Mouse (Mus musculus) forebrain, embryonic 12.5 days (tissue): Measurements from ENCODE around the gene Acad11. TPM values are rescaled to one million over a fixed set of nuclear protein-coding genes. Genes with fewer than 3 reads are reported as not detected.
A peak's percentile ranks its signal among the peaks of the same experiment; 100 is the strongest.

Experiments
- ATAC-seq: fragments of 200-750 bp; cut with Nextera tagmentation; 2 replicates; pipeline ENCODE4 v1.8.0; 2017; ENCODE audit warnings: moderate TSS enrichment; ENCODE audit not compliant: low FRiP score
- H3K27ac ChIP-seq: fragments of 300-500 bp; sonication (generic); 2 replicates; pipeline ENCODE4 v1.5.1; 2016; ENCODE audit warnings: mild to moderate bottlenecking
- H3K27me3 ChIP-seq: fragments of 300-500 bp; sonication (generic); 2 replicates; pipeline ENCODE4 v1.6.1; 2016; ENCODE audit warnings: mild to moderate bottlenecking
- H3K36me3 ChIP-seq: fragments of 300-500 bp; sonication (generic); replicated peaks from 2 replicates; pipeline ENCODE4 v1.6.1; 2016; ENCODE audit warnings: mild to moderate bottlenecking
- H3K4me1 ChIP-seq: fragments of 300-500 bp; sonication (generic); 2 replicates; pipeline ENCODE4 v1.6.1; 2016
- H3K4me2 ChIP-seq: fragments of 300-500 bp; sonication (generic); 2 replicates; pipeline ENCODE4 v1.6.1; 2016; ENCODE audit warnings: mild to moderate bottlenecking, moderate library complexity
- H3K4me3 ChIP-seq: fragments of 300-500 bp; sonication (generic); replicated peaks from 2 replicates; pipeline ENCODE4 v1.5.1; 2016; ENCODE audit warnings: mild to moderate bottlenecking
- H3K9ac ChIP-seq: fragments of 300-500 bp; sonication (generic); 2 replicates; pipeline ENCODE4 v1.6.1; 2016; ENCODE audit warnings: mild to moderate bottlenecking
- H3K9me3 ChIP-seq: fragments of 300-500 bp; sonication (generic); 2 replicates; pipeline ENCODE4 v1.6.1; 2016
- WGBS: fragments of 180-500 bp; shearing (Covaris S2); methylation state at CpG from one replicate; pipeline ENCODE4 v1.1.7; 2016; 5-methylcytosine and 5-hydroxymethylcytosine counted together
- polyA plus RNA-seq: library from polyadenylated mRNA; unstranded; fragments of >200 nt; fragmentation: Nextera tagmentation; extraction: Ambion mirVana; gene quantifications from 2 replicates; pipeline ENCODE4 v1.2.1, GENCODE M21; 2016

Gene Acad11
- polyA plus RNA-seq, 1 experiment from 2014 or later: 7.4 TPM

DNA sequence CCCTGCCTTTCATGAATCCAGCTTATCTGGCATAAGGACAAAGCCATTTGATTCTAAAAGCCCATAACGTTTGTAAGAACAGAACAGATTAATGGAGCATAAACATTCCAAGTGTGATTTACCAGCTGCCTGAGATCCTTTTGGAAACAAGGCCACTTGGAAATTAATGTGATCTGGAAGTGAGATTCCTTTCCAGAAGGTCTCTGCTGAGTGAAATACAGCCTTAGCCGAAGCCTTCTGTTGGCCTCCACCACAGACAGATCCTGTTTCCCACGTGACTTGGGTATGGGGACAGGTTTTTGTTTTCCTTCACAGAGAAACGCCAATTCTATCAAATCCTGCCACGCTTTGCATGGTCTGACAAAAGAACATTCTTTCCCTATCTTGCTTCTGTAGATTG, 60.4 kb downstream of the Acad11 start:
- H3K9me3 ChIP-seq: no peaks in the 10 kb centered on the region
- no peak overlapping the region for H3K4me3 ChIP-seq
- no peaks in the 10 kb centered on the region for H3K36me3 ChIP-seq
- H3K4me1 ChIP-seq: peaks cover 24% of the 10 kb centered on the region
- no peaks in the 10 kb centered on the region for H3K27me3 ChIP-seq
- H3K27ac ChIP-seq: no peak overlapping the region
- H3K9ac ChIP-seq: no peak overlapping the region
- no peak for ATAC-seq
- no peak overlapping the region for H3K4me2 ChIP-seq
- WGBS: 44% methylated on average over 5 of the region's 5 CpGs

DNA sequence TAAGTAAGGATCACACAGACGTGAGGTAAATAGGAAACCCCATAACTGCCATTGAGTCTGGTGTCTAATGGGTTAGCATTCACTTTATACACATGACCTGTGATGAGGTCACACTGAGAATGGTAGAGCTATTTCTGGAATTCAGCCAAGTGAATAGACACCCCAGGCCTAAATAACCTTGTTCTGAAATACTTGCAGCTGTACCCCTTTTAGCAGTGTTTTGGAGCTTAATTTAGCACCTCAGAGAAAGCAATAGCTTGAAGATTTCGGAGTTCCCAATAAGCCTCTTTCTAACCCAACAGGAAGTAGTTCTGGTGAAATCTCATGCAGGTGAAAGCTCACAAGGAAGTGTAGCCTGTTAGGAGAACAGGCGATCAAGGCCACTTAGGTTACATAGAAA, 63.7 kb downstream of the Acad11 start, which contains the start of gene Ackr4:
Ackr4 (minus strand) TSS at position 101 of the 400 bp plus-strand sequence.
- Histone ChIP-seq H3K36me3 (no peaks in the 10 kb centered on the region), H3K27ac (peak within 1 kb of the TSS; percentile 22; the same call in 1 of the 2 replicates), H3K4me3 (no peak within 1 kb of the TSS), H3K9me3 (no peaks in the 10 kb centered on the region), H3K27me3 (no peaks in the 10 kb centered on the region), H3K9ac (no peak within 1 kb of the TSS), H3K4me2 (no peak within 1 kb of the TSS), H3K4me1 (peaks cover 24% of the 10 kb centered on the region)
- no peak for ATAC-seq
- WGBS: 68% methylated on average over 3 of the region's 3 CpGs

DNA sequence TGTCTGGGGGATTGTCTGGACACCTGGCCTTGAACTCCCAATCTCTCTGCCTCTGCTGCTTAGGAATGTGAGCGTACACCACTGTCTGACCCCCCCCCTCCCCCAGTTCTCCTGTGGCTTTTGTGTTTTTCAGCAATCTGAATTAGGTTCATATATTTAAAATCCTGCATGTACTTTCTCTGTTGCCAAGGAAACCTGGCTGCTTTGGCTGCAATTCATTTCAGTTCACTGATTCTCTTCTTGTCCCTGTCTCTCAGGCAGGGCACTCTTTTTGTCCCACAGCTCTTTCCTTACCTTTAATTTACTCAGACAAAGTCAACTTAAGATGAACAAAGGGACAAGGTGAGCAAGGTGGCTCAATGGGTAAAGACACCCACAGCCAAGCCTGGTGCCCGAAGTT, 64.9 kb downstream of the Acad11 start:
- H3K9me3 ChIP-seq: no peaks in the 10 kb centered on the region
- H3K9ac ChIP-seq: no peak overlapping the region
- H3K27ac ChIP-seq: no peak overlapping the region
- peaks cover 24% of the 10 kb centered on the region for H3K4me1 ChIP-seq
- H3K27me3 ChIP-seq: no peaks in the 10 kb centered on the region
- ATAC-seq: peak; percentile 14; the same call in 1 of the 2 replicates
- H3K4me2 ChIP-seq: no peak overlapping the region
- H3K36me3 ChIP-seq: no peaks in the 10 kb centered on the region
- no peak overlapping the region for H3K4me3 ChIP-seq
- WGBS: 34% methylated on average over 2 of the region's 2 CpGs

DNA sequence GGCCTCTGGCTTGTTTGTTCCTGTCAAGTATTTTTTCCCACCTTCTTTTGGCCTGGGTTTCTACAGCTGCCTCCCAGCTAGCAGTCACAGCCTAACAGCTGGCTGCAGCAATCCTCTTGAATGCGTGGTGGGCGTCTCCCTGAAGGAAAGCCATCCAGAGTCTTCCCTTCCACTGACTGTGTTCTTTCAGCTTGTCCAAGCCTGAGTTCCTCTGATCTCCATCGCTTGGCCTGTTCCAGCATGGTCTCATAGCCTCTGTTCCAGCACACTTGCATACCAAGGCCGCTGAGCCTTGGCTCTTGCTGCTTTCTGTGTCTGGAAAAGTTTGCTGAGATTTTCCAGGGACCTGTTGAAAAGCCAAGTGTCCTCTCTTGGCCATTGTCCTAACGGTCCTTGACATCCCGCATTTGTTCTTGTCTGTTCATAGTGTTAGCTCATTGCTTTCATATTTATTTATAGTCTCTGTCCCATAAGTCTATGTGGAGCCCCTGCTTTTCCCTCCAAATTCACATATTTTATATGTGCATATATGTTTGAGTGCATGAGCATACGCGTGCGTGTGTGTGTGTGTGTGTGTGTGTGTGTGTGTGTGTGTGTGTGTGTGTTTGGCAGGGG, 67.1 kb downstream of the Acad11 start:
- ATAC-seq: no peak
- Histone ChIP-seq H3K9me3 (no peaks in the 10 kb centered on the region), H3K27me3 (no peaks in the 10 kb centered on the region), H3K27ac (no peak overlapping the region), H3K4me1 (peaks cover 9% of the 10 kb centered on the region), H3K36me3 (no peaks in the 10 kb centered on the region), H3K4me3 (no peak overlapping the region), H3K4me2 (no peak overlapping the region), H3K9ac (no peak overlapping the region)
- 90% methylated on average over 9 of the region's 9 CpGs for WGBS

DNA sequence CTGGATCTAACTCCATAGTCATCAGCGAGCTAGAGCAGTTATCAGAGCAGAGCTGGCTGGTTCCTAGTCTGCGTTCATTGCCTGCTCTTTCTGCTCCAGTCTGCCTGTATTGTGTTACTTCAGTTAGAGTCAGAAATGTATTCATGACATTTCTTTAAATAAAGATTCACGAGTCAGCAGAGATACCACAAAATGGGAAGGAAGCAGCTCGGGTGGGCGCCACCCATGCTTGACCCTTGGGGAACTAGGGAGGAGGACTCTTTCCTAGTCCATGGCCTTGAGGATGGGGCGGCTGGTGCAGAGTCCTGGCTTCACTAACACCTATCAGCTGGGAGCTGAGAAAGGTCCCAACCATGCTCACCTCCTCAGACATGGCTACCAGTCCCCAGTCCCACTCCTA, 77.2 kb downstream of the Acad11 start:
- no peak overlapping the region for H3K9ac ChIP-seq
- no peaks in the 10 kb centered on the region for H3K9me3 ChIP-seq
- no peak overlapping the region for H3K4me2 ChIP-seq
- H3K4me3 ChIP-seq: no peak overlapping the region
- H3K4me1 ChIP-seq: no peaks in the 10 kb centered on the region
- no peaks in the 10 kb centered on the region for H3K27me3 ChIP-seq
- H3K36me3 ChIP-seq: no peaks in the 10 kb centered on the region
- no peak overlapping the region for H3K27ac ChIP-seq
- no peak for ATAC-seq
- WGBS: 92% methylated on average over 6 of the region's 6 CpGs

DNA sequence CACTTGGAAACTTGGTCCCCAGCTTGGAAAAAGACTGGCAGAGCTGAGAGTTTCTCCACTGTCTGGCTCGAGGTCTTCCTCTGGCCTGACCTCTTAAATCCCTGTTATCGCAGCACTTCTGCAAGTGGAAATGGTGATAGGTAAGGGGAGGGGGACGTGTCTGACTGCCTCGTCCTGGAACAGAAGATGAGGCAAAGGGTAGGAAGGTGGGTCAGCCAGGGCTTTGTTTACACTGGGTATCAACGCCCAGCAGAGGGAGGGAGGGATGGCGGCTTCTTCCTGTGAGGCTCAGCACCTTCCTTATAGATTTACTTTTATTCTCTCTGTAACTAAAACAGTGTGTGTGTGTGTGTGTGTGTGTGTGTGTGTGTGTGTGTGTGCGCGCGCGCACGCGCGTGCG, 79.6 kb downstream of the Acad11 start:
- no peak overlapping the region for H3K4me2 ChIP-seq
- H3K27me3 ChIP-seq: no peaks in the 10 kb centered on the region
- H3K9ac ChIP-seq: no peak overlapping the region
- H3K4me1 ChIP-seq: no peaks in the 10 kb centered on the region
- no peak for ATAC-seq
- WGBS: 87% methylated on average over 14 of the region's 14 CpGs
- H3K4me3 ChIP-seq: no peak overlapping the region
- no peaks in the 10 kb centered on the region for H3K9me3 ChIP-seq
- no peak overlapping the region for H3K27ac ChIP-seq
- no peaks in the 10 kb centered on the region for H3K36me3 ChIP-seq

DNA sequence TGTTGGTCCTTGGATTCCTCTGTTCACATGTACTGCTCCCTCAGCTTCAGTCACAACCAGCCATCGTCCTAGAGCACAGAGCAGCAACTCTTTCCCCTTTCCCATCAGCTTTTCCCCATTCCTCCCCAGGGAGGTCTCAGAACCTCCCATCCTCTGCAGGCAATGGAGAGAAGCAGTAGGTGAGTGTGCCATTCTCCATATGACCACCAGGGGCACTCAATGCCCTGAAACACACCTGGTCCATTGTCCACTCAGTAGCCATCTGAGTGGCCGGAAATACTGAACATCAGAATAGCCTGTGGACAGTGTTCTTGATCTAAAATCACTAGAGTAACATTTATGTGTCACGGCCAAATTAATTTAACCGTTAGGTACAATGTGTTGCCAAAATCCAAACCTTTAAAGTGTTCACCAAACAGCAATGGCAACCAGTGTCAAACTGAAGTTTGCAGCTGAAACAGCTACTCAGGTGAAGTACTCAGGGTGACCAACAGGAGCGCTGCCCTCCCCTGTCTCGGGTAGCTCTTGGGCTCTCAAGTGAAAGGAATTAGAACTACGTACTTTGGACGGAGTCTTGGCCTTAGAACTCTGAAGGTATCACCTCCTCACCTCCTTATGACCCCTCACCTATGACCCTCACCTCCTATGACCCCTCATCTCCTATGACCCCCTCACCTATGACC, 81.3 kb downstream of the Acad11 start:
- Histone ChIP-seq H3K36me3 (no peaks in the 10 kb centered on the region), H3K4me1 (no peaks in the 10 kb centered on the region), H3K27me3 (no peaks in the 10 kb centered on the region), H3K9ac (no peak overlapping the region), H3K27ac (no peak overlapping the region), H3K4me2 (no peak overlapping the region), H3K4me3 (no peak overlapping the region), H3K9me3 (no peaks in the 10 kb centered on the region)
- WGBS: 81% methylated on average over 8 of the region's 8 CpGs
- no peak for ATAC-seq

DNA sequence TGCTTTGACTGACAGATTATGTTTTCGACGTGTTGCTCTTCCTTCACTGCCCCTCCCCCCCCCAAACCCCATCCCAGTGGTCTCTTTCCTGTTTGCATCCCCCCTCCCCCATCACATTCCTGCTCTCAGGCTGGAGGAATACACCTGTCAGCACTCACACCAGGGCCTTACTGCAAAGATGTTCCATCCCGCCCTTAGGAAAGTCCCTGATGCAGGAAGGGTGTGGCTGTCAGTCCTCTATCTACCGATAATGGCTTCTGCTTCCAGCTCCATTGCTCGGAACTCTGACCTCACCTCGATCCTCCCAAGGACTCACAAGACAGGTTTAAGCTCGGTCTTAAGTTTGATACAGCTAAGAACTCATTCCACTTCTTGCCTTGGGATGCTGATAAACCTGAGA, 83.5 kb downstream of the Acad11 start:
- no peak for ATAC-seq
- no peaks in the 10 kb centered on the region for H3K27me3 ChIP-seq
- no peak overlapping the region for H3K27ac ChIP-seq
- H3K9ac ChIP-seq: no peak overlapping the region
- H3K36me3 ChIP-seq: peaks cover 20% of the 10 kb centered on the region
- H3K4me3 ChIP-seq: no peak overlapping the region
- no peaks in the 10 kb centered on the region for H3K9me3 ChIP-seq
- no peaks in the 10 kb centered on the region for H3K4me1 ChIP-seq
- no peak overlapping the region for H3K4me2 ChIP-seq
- WGBS: 88% methylated on average over 7 of the region's 7 CpGs

DNA sequence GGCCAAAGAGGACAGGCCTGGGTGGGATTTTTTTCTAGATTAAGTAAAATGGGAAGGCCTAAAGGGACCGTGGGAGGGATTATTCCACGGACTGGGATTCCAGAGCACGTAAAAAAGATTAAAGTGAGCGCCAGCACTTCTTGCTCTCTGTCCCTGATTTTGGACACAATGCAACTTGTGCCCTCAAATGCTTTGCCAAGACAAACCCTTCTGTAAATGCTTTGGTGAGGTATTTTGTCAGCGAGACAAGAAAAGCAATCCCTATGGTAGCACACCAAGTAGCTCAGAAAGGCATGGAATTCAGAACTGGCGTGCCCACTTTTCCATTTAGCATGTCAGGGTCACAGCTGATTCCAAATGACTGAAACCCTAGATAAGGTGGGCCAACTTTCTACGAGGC, 85.8 kb downstream of the Acad11 start:
- Histone ChIP-seq H3K36me3 (peaks cover 40% of the 10 kb centered on the region), H3K4me1 (no peaks in the 10 kb centered on the region), H3K9me3 (no peaks in the 10 kb centered on the region), H3K27me3 (no peaks in the 10 kb centered on the region), H3K4me3 (no peak overlapping the region), H3K9ac (no peak overlapping the region), H3K27ac (no peak overlapping the region), H3K4me2 (no peak overlapping the region)
- WGBS: 93% methylated on average over 7 of the region's 7 CpGs
- ATAC-seq: no peak

DNA sequence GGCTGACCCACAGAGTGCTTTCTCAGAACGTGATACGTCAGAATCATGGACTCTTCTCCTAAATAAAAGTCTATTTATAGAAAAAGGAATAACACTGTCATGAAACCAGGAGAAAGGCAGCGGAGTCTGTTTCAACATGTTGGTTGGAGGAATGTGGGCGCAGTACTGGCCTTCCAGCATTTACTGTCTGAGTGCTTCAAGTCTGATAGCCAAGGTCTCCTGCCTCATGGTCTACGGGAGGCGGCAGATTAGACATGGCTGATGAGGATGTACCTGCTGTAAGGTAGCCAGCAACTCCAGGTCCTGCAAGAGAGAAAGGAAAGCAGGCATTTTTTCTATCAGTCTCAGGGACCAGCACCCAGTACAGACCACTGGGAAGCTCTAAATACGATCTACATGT, 88.9 kb downstream of the Acad11 start:
- Histone ChIP-seq H3K9me3 (no peaks in the 10 kb centered on the region), H3K4me1 (no peaks in the 10 kb centered on the region), H3K27me3 (no peaks in the 10 kb centered on the region), H3K4me2 (no peak overlapping the region), H3K4me3 (no peak overlapping the region), H3K27ac (no peak overlapping the region), H3K9ac (no peak overlapping the region), H3K36me3 (peaks cover 71% of the 10 kb centered on the region)
- WGBS: 95% methylated on average over 7 of the region's 7 CpGs
- ATAC-seq: no peak

DNA sequence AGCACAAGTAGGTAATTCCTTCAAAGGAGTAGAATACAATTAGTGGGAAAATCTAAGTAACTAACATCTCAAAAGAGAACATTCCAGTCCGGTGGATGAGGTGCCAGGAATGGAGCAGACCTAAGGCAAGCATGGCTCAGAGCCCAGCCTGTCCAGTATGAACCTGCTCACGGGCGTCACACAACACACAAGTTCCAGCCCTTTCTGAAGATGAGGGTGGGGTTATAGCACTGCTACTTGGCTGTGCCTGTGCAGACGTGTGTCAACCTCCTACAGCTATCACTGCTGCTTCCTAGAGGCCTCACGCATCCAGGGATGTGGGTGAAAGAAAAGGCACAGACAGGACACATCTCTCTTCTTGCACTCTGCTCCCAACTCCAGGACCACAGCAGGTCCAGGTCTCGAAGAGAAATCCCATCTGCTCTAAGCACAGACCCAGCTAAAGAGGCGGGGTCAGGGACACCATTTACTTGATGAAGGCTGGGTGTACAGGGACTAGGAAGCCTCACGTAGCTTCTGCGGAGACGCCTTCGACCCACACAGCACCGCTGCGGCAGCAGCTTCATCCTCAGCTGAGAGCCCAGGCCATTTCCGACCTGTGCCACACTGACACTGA, 92.0 kb downstream of the Acad11 start:
- Histone ChIP-seq H3K4me1 (no peaks in the 10 kb centered on the region), H3K27ac (no peak overlapping the region), H3K36me3 (peaks cover 94% of the 10 kb centered on the region), H3K4me2 (no peak overlapping the region), H3K9me3 (no peaks in the 10 kb centered on the region), H3K4me3 (no peak overlapping the region), H3K27me3 (no peaks in the 10 kb centered on the region), H3K9ac (no peak overlapping the region)
- WGBS: 94% methylated on average over 14 of the region's 14 CpGs
- no peak for ATAC-seq

DNA sequence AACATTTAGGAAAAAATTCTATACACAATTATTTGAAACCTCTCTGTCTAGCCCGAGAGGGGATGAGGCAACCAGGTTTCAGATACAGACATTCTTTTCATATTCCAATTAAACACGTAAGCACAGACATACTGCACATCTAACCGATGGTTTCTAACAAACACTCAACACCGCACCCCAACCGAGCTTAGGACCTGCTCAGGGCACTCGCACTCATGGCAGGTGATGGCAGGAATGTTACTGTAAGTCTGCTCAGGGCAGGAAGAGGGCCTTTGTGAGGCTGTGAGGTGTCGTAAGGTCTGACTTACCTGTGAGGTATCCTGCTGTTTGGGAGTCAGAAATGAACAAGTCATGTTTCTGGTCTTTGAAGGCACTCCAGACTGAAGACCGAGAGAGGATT, 93.3 kb downstream of the Acad11 start:
- no peaks in the 10 kb centered on the region for H3K4me1 ChIP-seq
- no peaks in the 10 kb centered on the region for H3K27me3 ChIP-seq
- no peaks in the 10 kb centered on the region for H3K9me3 ChIP-seq
- no peak overlapping the region for H3K27ac ChIP-seq
- H3K9ac ChIP-seq: no peak overlapping the region
- ATAC-seq: no peak
- H3K4me2 ChIP-seq: no peak overlapping the region
- 93% methylated on average over 8 of the region's 8 CpGs for WGBS
- no peak overlapping the region for H3K4me3 ChIP-seq
- peaks cover 95% of the 10 kb centered on the region for H3K36me3 ChIP-seq

DNA sequence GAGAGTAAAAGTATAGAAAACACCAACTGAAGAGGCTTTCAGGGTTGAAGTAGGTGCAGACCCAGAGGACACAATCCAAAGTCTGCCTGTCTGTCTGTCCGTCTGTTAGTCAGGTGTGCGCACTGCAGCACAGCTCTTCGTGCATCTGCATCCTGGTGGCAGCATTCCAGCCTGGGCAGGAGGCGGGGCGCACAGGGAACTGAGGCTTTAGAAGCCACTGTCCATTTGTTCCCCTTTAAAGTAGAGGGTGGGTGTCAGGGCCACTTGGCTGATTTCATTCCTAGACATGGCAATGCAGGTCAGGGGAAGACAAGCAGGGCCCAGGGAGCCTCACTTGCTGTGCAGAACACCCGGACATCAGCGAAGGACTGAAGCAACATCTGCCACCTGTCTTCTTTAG, 94.1 kb downstream of the Acad11 start:
- Histone ChIP-seq H3K4me1 (no peaks in the 10 kb centered on the region), H3K9me3 (no peaks in the 10 kb centered on the region), H3K4me2 (no peak overlapping the region), H3K27me3 (no peaks in the 10 kb centered on the region), H3K9ac (no peak overlapping the region), H3K4me3 (no peak overlapping the region), H3K27ac (no peak overlapping the region), H3K36me3 (peaks cover 95% of the 10 kb centered on the region)
- no peak for ATAC-seq
- WGBS: 93% methylated on average over 7 of the region's 7 CpGs
